Mouse (Mus musculus) neural tube, embryonic 12.5 days (tissue): ENCODE results near the gene Zdhhc18. TPM values are rescaled to one million over a fixed set of nuclear protein-coding genes. Genes with fewer than 3 reads are reported as not detected.

ENCODE experiments used
- ATAC-seq: fragments of 200-750 bp; cut with Nextera tagmentation; 2 replicates; pipeline ENCODE4 v1.8.0; 2017; ENCODE audit warnings: low read depth, mild to moderate bottlenecking, moderate TSS enrichment, moderate library complexity; ENCODE audit not compliant: low FRiP score
- H3K27ac ChIP-seq: fragments of 300-500 bp; sonication (generic); 2 replicates; pipeline ENCODE4 v1.5.1; 2016
- H3K27me3 ChIP-seq: fragments of 300-500 bp; sonication (generic); replicated peaks from 2 replicates; pipeline ENCODE4 v1.6.1; 2016; ENCODE audit warnings: mild to moderate bottlenecking
- H3K36me3 ChIP-seq: fragments of 300-500 bp; sonication (generic); 2 replicates; pipeline ENCODE4 v1.6.1; 2016; ENCODE audit warnings: mild to moderate bottlenecking
- H3K4me1 ChIP-seq: fragments of 300-500 bp; sonication (generic); 2 replicates; pipeline ENCODE4 v1.6.1; 2016
- H3K4me2 ChIP-seq: fragments of 300-500 bp; sonication (generic); replicated peaks from 2 replicates; pipeline ENCODE4 v1.6.1; 2016; ENCODE audit warnings: mild to moderate bottlenecking
- H3K4me3 ChIP-seq: fragments of 300-500 bp; sonication (generic); 2 replicates; pipeline ENCODE4 v1.5.1; 2016
- H3K9ac ChIP-seq: fragments of 300-500 bp; sonication (generic); 2 replicates; pipeline ENCODE4 v1.6.1; 2016; ENCODE audit warnings: mild to moderate bottlenecking
- H3K9me3 ChIP-seq: fragments of 300-500 bp; sonication (generic); 2 replicates; pipeline ENCODE4 v1.6.1; 2016; ENCODE audit warnings: mild to moderate bottlenecking
- WGBS: fragments of 180-500 bp; shearing (Covaris S2); methylation state at CpG from one replicate; pipeline ENCODE4 v1.1.7; 2016; 5-methylcytosine and 5-hydroxymethylcytosine counted together
- microRNA-seq: library from miRNA; unstranded; fragments of <30 nt; microRNA quantifications from one replicate; pipeline ENCODE4, GENCODE M21; 2017
- polyA plus RNA-seq: library from polyadenylated mRNA; unstranded; fragments of >200 nt; fragmentation: Nextera tagmentation; extraction: Ambion mirVana; gene quantifications from 2 replicates; pipeline ENCODE4 v1.2.1, GENCODE M21; 2016

Gene Zdhhc18
- polyA plus RNA-seq, 1 experiment from 2014 or later: 9.9 TPM

GRCm38 (mm10) chr4:133559846-133560245, 90.1 kb downstream of the Zdhhc18 start:
- H3K4me1 ChIP-seq: no peaks in the 10 kb centered on the region
- no peak for ATAC-seq
- WGBS: 77% methylated on average over 4 of the region's 4 CpGs
- no peak overlapping the region for H3K27ac ChIP-seq
- no peaks in the 10 kb centered on the region for H3K27me3 ChIP-seq
- H3K9me3 ChIP-seq: no peaks in the 10 kb centered on the region
- H3K9ac ChIP-seq: no peak overlapping the region
- no peak overlapping the region for H3K4me2 ChIP-seq
- H3K36me3 ChIP-seq: no peaks in the 10 kb centered on the region
- no peak overlapping the region for H3K4me3 ChIP-seq

- H3K27ac ChIP-seq: no peak overlapping the region
- H3K4me1 ChIP-seq: no peaks in the 10 kb centered on the region
- H3K9ac ChIP-seq: no peak overlapping the region
- H3K9me3 ChIP-seq: no peaks in the 10 kb centered on the region
- H3K27me3 ChIP-seq: no peaks in the 10 kb centered on the region
- H3K4me2 ChIP-seq: no peak overlapping the region
- ATAC-seq: no peak
- WGBS: 26% methylated on average over 10 of the region's 10 CpGs
- H3K4me3 ChIP-seq: no peak overlapping the region
- H3K36me3 ChIP-seq: no peaks in the 10 kb centered on the region
Observed at GRCm38 (mm10) chr4:133557041-133557717, 92.8 kb downstream of the Zdhhc18 start.

Small RNA genes lying within 50 kb of the gene (microRNA-seq; reads per million reads assigned to microRNA genes)
- not detected for gene Gm23158

Other genes with a start within 250 kb of the Zdhhc18 start
- gene Tent5b, start 170.0 kb downstream of the Zdhhc18 start, polyA plus RNA-seq: 0.29 and 0.66 TPM in 2 replicates
- gene Trnp1, start 151.6 kb downstream of the Zdhhc18 start, polyA plus RNA-seq: 2.5 and 3.7 TPM in 2 replicates
- gene Kdf1, start 131.2 kb downstream of the Zdhhc18 start, polyA plus RNA-seq: 1.1 and 1.5 TPM in 2 replicates
- 335 and 339 TPM in 2 replicates for gene Nudc, start 104.2 kb downstream of the Zdhhc18 start, polyA plus RNA-seq
- gene Nr0b2, start 96.8 kb downstream of the Zdhhc18 start, polyA plus RNA-seq: not detected in 2 replicates
- gene Gpatch3, start 75.4 kb downstream of the Zdhhc18 start, polyA plus RNA-seq: 11.7 and 13.7 TPM in 2 replicates
- gene Gpn2, start 65.8 kb downstream of the Zdhhc18 start, polyA plus RNA-seq: 22.7 and 24.7 TPM in 2 replicates
- gene Sfn, start 48.0 kb downstream of the Zdhhc18 start, polyA plus RNA-seq: 8.3 and 9.5 TPM in 2 replicates
- gene Pigv, start 22.5 kb upstream of the Zdhhc18 start, polyA plus RNA-seq: 16.4 and 16.9 TPM in 2 replicates
- 41.0 and 42.4 TPM in 2 replicates for gene Arid1a, start 106.6 kb upstream of the Zdhhc18 start, polyA plus RNA-seq
- gene Rps6ka1, start 237.6 kb upstream of the Zdhhc18 start, polyA plus RNA-seq: 28.7 and 29.2 TPM in 2 replicates